Mouse (Mus musculus): ENCODE measurements around the gene Nat8f1. TPM values are rescaled to one million over a fixed set of nuclear protein-coding genes. Genes with fewer than 3 reads are reported as not detected.
"Not testable (repeated sequence)": the region's sequence is repeated elsewhere in the genome, so short reads cannot be mapped to it uniquely, and the experiment has no call there.

Gene Nat8f1
- total RNA-seq, 1 experiment, result 1.1 TPM

GRCm38 (mm10) chr6:85911587-85911986 lies 3.9 kb downstream of the Nat8f1 start, which contains the start of gene Tprkb:
TSS of gene Tprkb (plus strand) at chr6:85911865.
- Histone ChIP-seq H3K9me3 (ENCODE audit: control insufficient read depth, insufficient read depth, low read depth, low read length) (no peaks in the 10 kb centered on the region), H3K9ac (ENCODE audit: insufficient read depth, low read depth, low read length, poor library complexity, severe bottlenecking) (no peak within 1 kb of the TSS), H3K36me3 (ENCODE audit: control insufficient read depth, insufficient read depth, low read length, poor library complexity, severe bottlenecking) (no peaks in the 10 kb centered on the region), H3K27ac (ENCODE audit: insufficient read depth, low read depth, low read length, poor library complexity, severe bottlenecking) (no peak within 1 kb of the TSS), H3K4me3 (ENCODE audit: insufficient read depth in 1 of 2, low read depth in 1 of 2, low read length in 2 of 2, poor library complexity in 1 of 2, severe bottlenecking in 1 of 2) (no peak within 1 kb of the TSS), H3K4me1 (ENCODE audit: control insufficient read depth in 2 of 2, insufficient read depth in 2 of 2, low read length in 2 of 2, poor library complexity in 1 of 2) (no peaks in the 10 kb centered on the region)
- TF ChIP-seq ZNF384 (IDR thresholded peaks at IDR 0.05; ENCODE audit: low read depth, low read length), result no peak
- no peak for TF ChIP-seq ZC3H11A (IDR thresholded peaks at IDR 0.05; ENCODE audit: borderline replicate concordance, low read depth, low read length)
- TF ChIP-seq MAFK (IDR thresholded peaks at IDR 0.05; ENCODE audit: insufficient read depth, low read depth, low read length), result no peak
- in situ Hi-C loops (cut with MboI; ENCODE audit: low sequenced_read_pairs in 2 of 2, unreplicated experiment in 2 of 2), result no loop called here
- DNase-seq (ENCODE audit: low read depth, low spot score), result no peak

- TF ChIP-seq CHD2 (IDR thresholded peaks at IDR 0.05; ENCODE audit: low read depth, low read length), result no peak
- Histone ChIP-seq H3K9ac (ENCODE audit: insufficient read depth, low read depth, low read length, poor library complexity, severe bottlenecking) (no peak overlapping the region), H3K9me3 (ENCODE audit: control insufficient read depth, insufficient read depth, low read depth, low read length) (no peaks in the 10 kb centered on the region), H3K4me3 (ENCODE audit: insufficient read depth in 1 of 2, low read depth in 1 of 2, low read length in 2 of 2, poor library complexity in 1 of 2, severe bottlenecking in 1 of 2) (no peak overlapping the region), H3K36me3 (ENCODE audit: control insufficient read depth, insufficient read depth, low read length, poor library complexity, severe bottlenecking) (no peaks in the 10 kb centered on the region), H3K27ac (ENCODE audit: insufficient read depth, low read depth, low read length, poor library complexity, severe bottlenecking) (no peak overlapping the region), H3K4me1 (ENCODE audit: control insufficient read depth in 2 of 2, insufficient read depth in 2 of 2, low read length in 2 of 2, poor library complexity in 1 of 2) (no peaks in the 10 kb centered on the region)
- in situ Hi-C loops (cut with MboI; ENCODE audit: low sequenced_read_pairs in 2 of 2, unreplicated experiment in 2 of 2), result no loop called here
- no peak for DNase-seq (ENCODE audit: low read depth, low spot score)
These were observed 5.8 kb downstream of the Nat8f1 start for GRCm38 (mm10) chr6:85909704-85910103.

GRCm38 (mm10) chr6:85908341-85908740 lies 7.1 kb downstream of the Nat8f1 start:
- in situ Hi-C loops (cut with MboI; ENCODE audit: low sequenced_read_pairs in 2 of 2, unreplicated experiment in 2 of 2), result no loop called here
- no peak for DNase-seq (ENCODE audit: low read depth, low spot score)
- no peaks in the 10 kb centered on the region for H3K9me3 ChIP-seq (ENCODE audit: control insufficient read depth, insufficient read depth, low read depth, low read length)

GRCm38 (mm10) chr6:85906911-85907351 lies 8.6 kb downstream of the Nat8f1 start:
- H3K9ac ChIP-seq (ENCODE audit: insufficient read depth, low read depth, low read length, poor library complexity, severe bottlenecking); H3K4me3 ChIP-seq (ENCODE audit: insufficient read depth in 1 of 2, low read depth in 1 of 2, low read length in 2 of 2, poor library complexity in 1 of 2, severe bottlenecking in 1 of 2); in situ Hi-C loops (cut with MboI; ENCODE audit: low sequenced_read_pairs in 2 of 2, unreplicated experiment in 2 of 2); H3K36me3 ChIP-seq (ENCODE audit: control insufficient read depth, insufficient read depth, low read length, poor library complexity, severe bottlenecking); H3K4me1 ChIP-seq (ENCODE audit: control insufficient read depth in 2 of 2, insufficient read depth in 2 of 2, low read length in 2 of 2, poor library complexity in 1 of 2); H3K27ac ChIP-seq (ENCODE audit: insufficient read depth, low read depth, low read length, poor library complexity, severe bottlenecking); DNase-seq (ENCODE audit: low read depth, low spot score); H3K9me3 ChIP-seq (ENCODE audit: control insufficient read depth, insufficient read depth, low read depth, low read length): not testable (repeated sequence)

More at GRCm38 (mm10) chr6:85908341-85908740, 7.1 kb downstream of the Nat8f1 start:
- Histone ChIP-seq H3K4me3 (ENCODE audit: insufficient read depth in 1 of 2, low read depth in 1 of 2, low read length in 2 of 2, poor library complexity in 1 of 2, severe bottlenecking in 1 of 2) (no peak overlapping the region), H3K4me1 (ENCODE audit: control insufficient read depth in 2 of 2, insufficient read depth in 2 of 2, low read length in 2 of 2, poor library complexity in 1 of 2) (peaks cover 3 to 6% of the 10 kb centered on the region in 2 experiments; a peak in 1 of 4 replicates), H3K9ac (ENCODE audit: insufficient read depth, low read depth, low read length, poor library complexity, severe bottlenecking) (no peak overlapping the region), H3K36me3 (ENCODE audit: control insufficient read depth, insufficient read depth, low read length, poor library complexity, severe bottlenecking) (no peaks in the 10 kb centered on the region), H3K27ac (ENCODE audit: insufficient read depth, low read depth, low read length, poor library complexity, severe bottlenecking) (no peak overlapping the region)
- TF ChIP-seq ZNF384 (IDR thresholded peaks at IDR 0.05; ENCODE audit: low read depth, low read length) (no peak), ZC3H11A (IDR thresholded peaks at IDR 0.05; ENCODE audit: borderline replicate concordance, low read depth, low read length) (no peak), MAFK (IDR thresholded peaks at IDR 0.05; ENCODE audit: insufficient read depth, low read depth, low read length) (no peak)

GRCm38 (mm10) chr6:85904642-85905061 lies 10.8 kb downstream of the Nat8f1 start, which contains the start of gene Nat8f4:
TSS of gene Nat8f4 (minus strand) at chr6:85904884.
- not testable (repeated sequence) for H3K27ac ChIP-seq (ENCODE audit: insufficient read depth, low read depth, low read length, poor library complexity, severe bottlenecking)

More at GRCm38 (mm10) chr6:85904642-85905061, 10.8 kb downstream of the Nat8f1 start, which contains the start of gene Nat8f4:
- in situ Hi-C loops (cut with MboI; ENCODE audit: low sequenced_read_pairs in 2 of 2, unreplicated experiment in 2 of 2); H3K36me3 ChIP-seq (ENCODE audit: control insufficient read depth, insufficient read depth, low read length, poor library complexity, severe bottlenecking); DNase-seq (ENCODE audit: low read depth, low spot score); H3K9me3 ChIP-seq (ENCODE audit: control insufficient read depth, insufficient read depth, low read depth, low read length); H3K4me1 ChIP-seq (ENCODE audit: control insufficient read depth in 2 of 2, insufficient read depth in 2 of 2, low read length in 2 of 2, poor library complexity in 1 of 2): not testable (repeated sequence)
- Histone ChIP-seq H3K4me3 (ENCODE audit: insufficient read depth in 1 of 2, low read depth in 1 of 2, low read length in 2 of 2, poor library complexity in 1 of 2, severe bottlenecking in 1 of 2) (peak within 1 kb of the TSS; percentile 66 to 79), H3K9ac (ENCODE audit: insufficient read depth, low read depth, low read length, poor library complexity, severe bottlenecking) (peak within 1 kb of the TSS; percentile 79)
